ENCODE assay signal across 22 mouse cellular contexts in genomic region chr3:36427386-36427785, GRCm38 (mm10). TPM values are rescaled to one million over a fixed set of nuclear protein-coding genes. Genes with fewer than 3 reads are reported as not detected.
A peak's percentile ranks its signal among the peaks of the same experiment; 100 is the strongest.
DNase-seq lines count a peak whose midpoint lies in the region; TF ChIP-seq lines count a peak whose summit lies in the region.
"Had no signal": no experiment of that assay in that cellular context is flagged by ENCODE, and none has a peak within 500 bp of the region (broad histone marks: within the 10 kb centered on the region; RNA-seq: fewer than 3 reads in every experiment).

No protein-coding gene starts in this region.

- no peak overlapping the region for H3K4me2 ChIP-seq in CH12.LX (ENCODE audit: insufficient read depth, low read depth, poor library complexity, severe bottlenecking)
- H3K4me2 ChIP-seq: embryonic facial prominence, embryonic 13.5 days; embryonic facial prominence, embryonic 15.5 days; forebrain, embryonic 12.5 days had no signal

- TF ChIP-seq RAD21 in CH12.LX (IDR thresholded peaks at IDR 0.05; ENCODE audit: low read depth, low read length), result no peak

- TF ChIP-seq CTCF in CH12.LX (conservative IDR thresholded peaks at IDR 0.05 in 1 of 2, IDR thresholded peaks at IDR 0.05 in 1 of 2; ENCODE audit: low read depth in 2 of 2, low read length in 2 of 2), result no peak

- DNase-seq in heart, adult 11 months, result peak; percentile 64
- no peak for DNase-seq in heart, postnatal 4 days
- DNase-seq in CH12.LX (ENCODE audit: extremely low read depth), result peak; percentile 42
- no peak for DNase-seq in embryo, embryonic 9.5 days (ENCODE audit: extremely low spot score)
- DNase-seq in lung, postnatal 14 days, result no peak
- DNase-seq: adrenal gland, adult 2 months; adrenal gland, postnatal 10 days; adrenal gland, postnatal 25 days; cerebellum, adult 11 months; cerebellum, adult 18-20 months; cerebellum, adult 8-10 months; cerebellum, adult 9-11 months; cerebellum, postnatal 14 days; cerebellum, postnatal 36 days had no signal

- no peaks in the 10 kb centered on the region for H3K27me3 ChIP-seq in CH12.LX (replicated peaks)
- H3K27me3 ChIP-seq: embryonic facial prominence, embryonic 13.5 days; embryonic facial prominence, embryonic 15.5 days; forebrain, embryonic 12.5 days had no signal

- H3K36me3 ChIP-seq in CH12.LX (replicated peaks in 1 of 2; ENCODE audit: control insufficient read depth in 1 of 2, insufficient read depth in 1 of 2, low read length in 1 of 2), result no peaks in the 10 kb centered on the region
- H3K36me3 ChIP-seq: embryonic facial prominence, embryonic 13.5 days; embryonic facial prominence, embryonic 15.5 days; forebrain, embryonic 10.5 days; forebrain, embryonic 12.5 days had no signal

- TF ChIP-seq POLR2A in CH12.LX (IDR thresholded peaks at IDR 0.05; ENCODE audit: low read depth, low read length), result no peak

- H3K79me2 ChIP-seq in CH12.LX (replicated peaks; ENCODE audit: control insufficient read depth, extremely low read depth, insufficient read depth, poor library complexity, severe bottlenecking), result no peaks in the 10 kb centered on the region

- peaks cover 0 to 32% of the 10 kb centered on the region in 2 experiments; a peak in 2 of 4 replicates for H3K4me1 ChIP-seq in CH12.LX (ENCODE audit: control insufficient read depth in 1 of 2, insufficient read depth in 2 of 2)
- H3K4me1 ChIP-seq: embryonic facial prominence, embryonic 13.5 days; embryonic facial prominence, embryonic 15.5 days; forebrain, embryonic 10.5 days; forebrain, embryonic 12.5 days had no signal

- in situ Hi-C loops in CH12.LX (cut with MboI; ENCODE audit: low pct_ligation_motif_present, low pct_unique_long_range_greater_than_20kb, low sequenced_read_pairs), result no loop called here

- peaks cover 3% of the 10 kb centered on the region for H3K9me3 ChIP-seq in CH12.LX (replicated peaks; ENCODE audit: low read length)
- H3K9me3 ChIP-seq: embryonic facial prominence, embryonic 13.5 days; embryonic facial prominence, embryonic 15.5 days; forebrain, embryonic 10.5 days; forebrain, embryonic 12.5 days had no signal

- TF ChIP-seq EP300 in CH12.LX (IDR thresholded peaks at IDR 0.05; ENCODE audit: low read length), result no peak

- no peak overlapping the region for H3K9ac ChIP-seq in CH12.LX (ENCODE audit: insufficient read depth, low read depth)
- H3K9ac ChIP-seq: embryonic facial prominence, embryonic 13.5 days; embryonic facial prominence, embryonic 15.5 days; forebrain, embryonic 12.5 days had no signal

- dilution Hi-C loops in CH12.LX (cut with MboI; ENCODE audit: extremely low pct_ligation_motif_present, extremely low pct_unique_long_range_greater_than_20kb, low sequenced_read_pairs), result no loop called here

- H3K27ac ChIP-seq in CH12.LX (ENCODE audit: insufficient read depth, low read depth), result no peak overlapping the region
- H3K27ac ChIP-seq: embryonic facial prominence, embryonic 13.5 days; embryonic facial prominence, embryonic 15.5 days; forebrain, embryonic 10.5 days; forebrain, embryonic 12.5 days had no signal

- no peak overlapping the region for H3K4me3 ChIP-seq in CH12.LX (replicated peaks in 1 of 3; ENCODE audit: low read depth in 2 of 3, low read length in 2 of 3, poor library complexity in 1 of 3)
- H3K4me3 ChIP-seq: embryonic facial prominence, embryonic 13.5 days; embryonic facial prominence, embryonic 15.5 days; erythroblast, embryonic 14.5 days; forebrain, embryonic 10.5 days; forebrain, embryonic 12.5 days had no signal

TF ChIP-seq in CH12.LX, 34 proteins besides CTCF, POLR2A, EP300 and RAD21:
- no peak for TF ChIP-seq E2F4 (IDR thresholded peaks at IDR 0.05; ENCODE audit: insufficient replicate concordance, low read depth, low read length)
- no peak for TF ChIP-seq SIN3A (IDR thresholded peaks at IDR 0.05; ENCODE audit: low read length)
- no peak for TF ChIP-seq MYC (IDR thresholded peaks at IDR 0.05; ENCODE audit: low read depth, low read length)

RNA-seq across cellular contexts. Expression of gene Anxa5, which starts 48.3 kb away (rescaled TPM):
- 100 to 1,000 TPM; 250 to 254 TPM for total RNA-seq in heart, postnatal 4 days (2021)
- total RNA-seq in CH12.LX (2012; rRNA removed), result 38.4 and 43.4 TPM in 2 replicates
- total RNA-seq in CH12.LX (2014; rRNA removed), result 30.8 and 35.4 TPM in 2 replicates
- 45.0 and 47.1 TPM in 2 replicates for polyA plus RNA-seq in CH12.LX (2012; ENCODE audit: insufficient read length, low read depth)

RNA-seq across cellular contexts. Expression of gene 1810062G17Rik, which starts 48.4 kb away (rescaled TPM):
- under 1 TPM; 0.50 to 0.91 TPM for total RNA-seq in heart, postnatal 4 days (2021)
- 3.1 and 3.3 TPM in 2 replicates for total RNA-seq in CH12.LX (2012; rRNA removed)
- 3.2 and 3.9 TPM in 2 replicates for total RNA-seq in CH12.LX (2014; rRNA removed)
- 2.2 and 3.1 TPM in 2 replicates for polyA plus RNA-seq in CH12.LX (2012; ENCODE audit: insufficient read length, low read depth)
- polyA plus RNA-seq: erythroblast, embryonic 14.5 days; forebrain, embryonic 14.5 days; forebrain, embryonic 16.5 days; frontal cortex, adult 2 months had no signal

Comparison
In these comparisons a context has a peak if more than half of its experiments do, and no peak if none do; other contexts are left out.
1. DNase-seq: peak in heart, adult 11 months (single experiment) and CH12.LX (single experiment); none in heart, postnatal 4 days (single experiment), embryo, embryonic 9.5 days (single experiment) and lung, postnatal 14 days (single experiment).
2. RNA of gene Anxa5, which starts 48.3 kb away (total RNA-seq): 250 to 254 TPM in heart, postnatal 4 days; 30.8 to 43.4 TPM in CH12.LX; every median in the first group is over 4 times any median in the second.